Mouse (Mus musculus) gastrocnemius, postnatal 10 days (tissue): ENCODE results near the gene Gimap9. TPM values are rescaled to one million over a fixed set of nuclear protein-coding genes. Genes with fewer than 3 reads are reported as not detected.
"Not testable (repeated sequence)": the region's sequence is repeated elsewhere in the genome, so short reads cannot be mapped to it uniquely, and the experiment has no call there.

Experiments used
- DNase-seq: peaks from one replicate; pipeline ENCODE4 v3.0.0; 2021; ENCODE audit warnings: mixed read lengths
- total RNA-seq, 2 experiments: library from RNA; stranded (reverse); gene quantifications; 2 replicates each; pipeline ENCODE4 v1.2.3; 2021

The Gimap9 gene
- total RNA-seq, 2 experiments from 2014 or later, result 2.2 to 2.3 TPM

DNA sequence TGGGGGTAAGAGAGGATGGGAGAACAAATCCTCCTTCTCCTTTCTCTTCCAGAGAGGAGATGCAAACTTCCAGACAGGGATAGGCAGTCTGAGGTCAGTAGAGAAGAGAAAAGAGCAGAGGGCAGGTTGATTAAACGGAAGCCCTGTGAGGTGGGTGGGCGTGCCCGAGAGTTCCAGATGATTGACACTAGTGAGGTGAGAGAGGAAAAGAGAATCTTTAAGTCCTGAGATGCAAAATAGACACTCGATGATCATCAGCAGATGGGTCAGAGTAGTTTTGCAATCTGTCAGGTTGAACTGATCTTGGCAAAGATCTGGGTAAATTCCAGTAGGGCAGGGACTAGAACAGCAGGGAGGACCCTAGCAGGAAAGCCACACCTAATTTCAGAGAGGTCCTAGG lies 11.2 kb upstream of the Gimap9 start:
- no peak for DNase-seq

DNA sequence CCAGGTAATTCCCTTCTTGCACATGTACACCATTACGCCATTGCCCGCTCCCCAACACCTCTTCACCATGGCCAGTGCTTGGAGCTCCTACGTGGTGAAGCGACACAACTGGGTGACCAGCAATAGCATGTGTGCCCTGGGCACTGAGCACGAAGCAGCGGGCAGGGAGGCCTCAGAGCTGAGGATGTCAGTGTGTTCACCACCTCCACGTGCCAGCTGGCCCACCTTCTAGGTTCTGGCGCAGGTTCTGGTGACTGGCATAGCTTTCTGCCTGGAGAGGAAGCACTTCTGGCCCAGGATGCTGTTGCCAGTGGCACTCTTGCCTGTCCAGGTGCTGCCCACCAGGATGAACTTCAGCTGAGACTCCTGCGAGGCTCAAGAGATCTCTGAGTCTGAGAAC lies 10.5 kb upstream of the Gimap9 start:
- DNase-seq, result no peak

DNA sequence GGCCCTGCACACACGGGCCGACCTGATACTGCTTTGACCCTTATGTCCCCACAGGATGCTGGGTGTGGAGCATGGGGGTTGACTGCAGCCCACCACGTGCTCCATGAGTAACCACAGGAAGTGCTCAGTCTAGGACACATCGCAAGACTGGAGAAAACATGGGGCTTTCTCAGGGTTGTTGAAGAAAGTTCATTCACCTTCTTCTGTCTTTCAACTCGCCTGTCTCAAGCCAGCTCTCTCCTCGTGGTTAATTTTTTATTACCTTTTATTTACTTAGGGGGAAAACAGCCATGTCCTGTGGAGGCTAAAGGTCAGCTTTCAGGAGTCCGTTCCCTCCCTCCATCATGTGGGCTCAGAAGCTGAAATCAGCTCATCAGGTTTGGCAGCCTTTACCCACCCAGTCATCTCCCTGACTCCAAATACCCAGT lies 9.8 kb upstream of the Gimap9 start:
- DNase-seq, result no peak

DNA sequence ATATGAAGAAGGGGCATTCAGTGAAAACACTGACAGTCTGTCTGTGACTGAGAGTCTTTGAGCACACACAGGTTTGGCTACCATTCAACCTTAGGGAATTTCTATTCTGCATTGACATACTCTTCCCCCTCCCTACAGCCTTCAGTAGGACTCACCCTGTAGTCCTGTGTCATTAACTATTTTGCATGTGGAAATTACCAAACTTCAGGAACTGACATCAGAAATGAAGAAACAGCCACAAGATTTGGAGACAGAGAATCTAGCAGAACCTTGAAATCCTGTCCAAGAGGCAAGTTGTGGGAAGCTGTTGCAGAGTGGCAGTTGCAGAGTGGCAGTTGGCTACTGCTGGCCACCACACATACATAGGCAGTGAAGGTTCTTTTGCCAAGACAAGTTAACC lies 7.9 kb upstream of the Gimap9 start:
- no peak for DNase-seq

DNA sequence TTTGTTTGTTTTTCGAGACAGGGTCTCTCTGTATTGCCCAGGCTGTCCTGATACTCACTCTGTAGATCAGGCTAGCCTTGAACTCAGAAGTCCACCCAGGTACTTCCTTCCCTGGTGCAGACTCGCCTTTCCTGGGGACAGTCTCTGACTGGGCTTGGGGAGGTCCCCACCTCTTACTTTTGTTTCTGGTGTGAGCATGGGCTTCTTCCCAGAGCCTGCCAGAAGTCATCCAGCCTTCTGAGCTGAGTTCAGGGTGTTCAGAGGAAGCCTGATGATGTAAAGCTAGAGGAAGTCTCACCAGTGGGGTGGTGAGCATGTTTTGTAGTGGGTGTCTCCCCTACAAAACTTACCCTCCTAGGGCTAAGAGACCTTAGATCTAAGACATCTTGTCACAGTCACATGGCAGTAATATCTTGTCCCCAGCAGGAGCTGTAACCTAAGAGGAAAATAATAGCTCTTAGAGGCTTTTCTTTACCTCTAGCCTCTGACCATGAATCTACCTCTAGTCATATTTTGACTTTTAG lies 6.4 kb upstream of the Gimap9 start:
- no peak for DNase-seq

DNA sequence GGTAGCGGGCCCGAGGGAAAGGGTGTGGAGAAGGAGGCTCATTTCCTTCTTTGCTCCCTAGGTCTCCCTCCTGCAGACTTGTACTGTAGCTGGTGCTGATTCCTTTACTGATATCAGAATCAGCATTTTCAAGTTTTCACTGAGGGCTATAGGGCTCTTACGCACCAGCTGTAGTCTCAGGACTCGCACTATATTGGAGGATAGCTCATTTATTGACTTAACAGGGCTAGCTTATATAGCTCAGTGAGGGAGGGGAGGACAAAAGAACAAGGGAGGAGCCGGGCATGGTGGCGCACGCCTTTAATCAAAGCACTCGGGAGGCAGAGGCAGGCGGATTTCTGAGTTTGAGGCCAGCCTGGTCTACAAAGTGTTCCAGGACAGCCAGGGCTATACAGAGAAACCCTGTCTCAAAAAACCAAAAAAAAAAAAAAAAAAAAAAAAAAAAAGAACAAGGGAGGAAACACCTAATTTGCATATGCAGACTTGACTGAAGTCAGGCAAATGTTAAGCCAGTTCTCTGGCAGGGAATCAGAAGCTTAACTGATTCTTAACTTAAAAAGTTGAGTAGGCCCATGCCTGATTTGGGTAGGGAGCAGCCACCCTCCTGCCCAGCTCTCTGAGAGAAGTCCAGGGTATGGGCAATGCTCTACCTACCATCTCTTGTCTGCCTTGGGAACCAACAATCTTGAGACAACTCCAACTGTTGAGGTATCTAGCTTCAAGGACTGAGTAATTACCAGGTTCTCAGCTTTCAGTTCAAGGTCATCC lies 1.5 kb upstream of the Gimap9 start:
- DNase-seq, result no peak

DNA sequence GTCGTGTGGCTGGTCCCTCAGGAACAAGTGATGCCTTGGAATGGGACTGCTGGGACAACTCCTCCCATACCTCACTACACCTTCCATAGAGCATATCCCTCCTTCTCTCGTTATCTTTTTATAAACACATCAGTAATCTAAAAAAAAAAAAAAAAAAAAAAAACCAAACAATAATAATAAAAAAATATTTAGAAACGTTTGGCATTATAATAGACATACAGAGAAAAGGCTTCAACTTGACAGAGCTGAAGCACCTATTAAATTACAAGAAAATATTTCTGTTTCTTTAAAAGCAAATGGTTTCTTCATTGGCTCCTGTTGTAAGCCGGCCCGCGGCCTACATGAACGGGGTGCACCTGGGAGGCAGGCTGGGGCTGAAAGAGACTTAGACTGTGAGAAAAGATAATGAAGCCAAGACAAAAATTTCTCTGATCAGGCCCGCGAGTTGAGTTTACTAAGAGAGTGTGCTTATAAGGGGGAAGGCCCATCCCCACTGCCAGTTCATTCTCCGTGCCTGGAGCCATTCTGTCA lies 464 bp upstream of the Gimap9 start:
- no peak for DNase-seq

DNA sequence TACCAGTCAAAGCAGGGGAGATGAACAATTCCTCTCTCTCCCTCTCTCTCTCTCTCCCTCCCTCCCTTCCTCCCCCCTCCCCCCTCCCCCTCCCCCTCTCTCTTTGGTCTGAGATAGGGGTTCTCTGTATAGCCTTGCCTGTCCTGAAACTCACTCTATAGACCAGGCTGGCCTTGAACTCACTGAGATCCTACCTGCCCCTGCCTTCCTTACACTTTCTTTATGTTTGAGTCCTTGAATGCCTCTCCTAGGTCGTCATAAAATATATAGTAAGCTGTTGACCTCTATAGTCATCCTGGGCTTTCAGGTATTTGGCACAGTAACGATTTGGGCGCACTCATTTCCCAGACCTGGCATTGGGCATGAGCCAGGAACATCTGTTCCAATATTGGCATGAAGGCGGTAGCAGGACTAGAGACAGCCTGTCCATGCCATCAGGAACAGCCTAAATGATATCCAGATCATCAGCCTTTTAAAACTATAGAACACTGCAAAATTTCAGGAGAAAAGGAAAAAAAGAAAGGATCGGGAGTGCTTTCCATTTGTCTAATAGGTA lies 1.0 kb downstream of the Gimap9 start:
- DNase-seq, result no peak

DNA sequence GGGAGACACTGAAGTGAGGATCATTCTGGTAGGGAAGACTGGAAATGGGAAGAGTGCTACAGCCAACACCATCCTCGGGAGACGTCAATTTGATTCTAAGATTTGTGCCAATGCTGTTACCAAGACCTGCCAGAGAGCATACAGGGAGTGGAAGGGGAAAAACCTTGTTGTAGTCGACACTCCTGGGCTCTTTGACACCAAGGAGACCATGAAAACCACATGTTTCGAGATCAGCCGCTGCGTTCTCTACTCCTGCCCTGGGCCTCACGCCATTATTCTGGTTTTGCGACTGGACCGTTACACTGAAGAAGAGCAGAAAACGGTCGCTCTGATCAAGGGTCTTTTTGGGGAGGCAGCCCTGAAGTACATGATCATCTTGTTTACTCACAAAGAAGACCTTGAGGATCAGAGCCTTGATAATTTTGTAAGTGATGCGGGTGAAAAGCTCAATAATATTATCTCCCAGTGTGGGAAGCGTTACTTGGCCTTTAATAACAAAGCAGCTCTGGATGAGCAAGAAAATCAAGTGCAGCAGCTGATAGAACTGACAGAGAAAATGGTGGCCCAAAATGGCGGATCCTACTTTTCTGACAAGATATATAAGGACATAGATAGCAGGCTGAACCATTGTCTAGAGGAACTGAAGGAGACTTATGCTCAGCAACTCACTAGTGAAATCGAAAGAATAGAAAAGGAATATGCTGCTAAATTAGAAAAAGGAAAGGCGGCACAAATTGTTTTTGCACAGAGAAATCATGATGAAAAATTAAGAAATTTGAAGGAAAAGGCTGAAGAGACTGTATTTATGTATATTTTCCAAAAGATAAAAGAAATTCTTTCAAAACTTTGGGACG lies 1.8 kb downstream of the Gimap9 start:
- no peak for DNase-seq

DNA sequence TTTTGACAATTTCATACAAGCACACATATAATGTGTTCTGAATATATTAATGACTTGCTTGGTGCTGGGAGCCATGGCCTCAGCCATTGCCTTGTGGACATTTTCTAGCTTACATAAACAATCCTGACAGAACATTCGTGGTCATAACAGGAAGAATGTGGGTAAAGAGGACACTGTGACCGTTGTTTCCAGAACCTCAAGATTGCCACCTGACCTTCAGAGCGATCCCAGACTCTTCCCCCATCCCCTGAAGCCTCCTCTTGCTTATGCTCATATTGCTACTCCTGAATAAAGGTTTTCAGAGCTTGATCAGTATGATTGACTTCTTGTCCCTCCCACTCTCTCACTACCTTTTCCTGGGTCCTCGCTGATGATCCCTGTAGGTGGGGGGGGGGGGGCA lies 2.5 kb downstream of the Gimap9 start:
- no peak for DNase-seq

DNA sequence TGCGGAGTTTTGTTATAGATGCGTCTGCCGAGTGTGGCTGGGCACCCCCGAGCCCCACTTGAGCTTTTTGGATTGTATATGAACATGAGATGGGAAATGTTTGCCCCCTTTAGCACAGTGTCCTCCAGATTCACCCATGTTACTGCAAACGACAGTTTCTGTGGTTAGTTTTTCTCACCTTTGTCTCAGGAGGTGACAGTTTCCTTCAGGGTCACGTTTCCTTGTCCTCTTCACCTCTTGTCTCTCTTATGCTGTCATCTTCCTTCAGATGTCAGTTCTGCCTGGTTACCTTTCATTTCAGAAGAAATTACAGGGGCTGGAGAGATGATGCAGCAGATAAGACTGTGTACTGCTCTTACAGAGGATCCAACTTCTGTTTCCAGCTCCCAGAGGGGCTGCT lies 3.8 kb downstream of the Gimap9 start:
- DNase-seq, result no peak

DNA sequence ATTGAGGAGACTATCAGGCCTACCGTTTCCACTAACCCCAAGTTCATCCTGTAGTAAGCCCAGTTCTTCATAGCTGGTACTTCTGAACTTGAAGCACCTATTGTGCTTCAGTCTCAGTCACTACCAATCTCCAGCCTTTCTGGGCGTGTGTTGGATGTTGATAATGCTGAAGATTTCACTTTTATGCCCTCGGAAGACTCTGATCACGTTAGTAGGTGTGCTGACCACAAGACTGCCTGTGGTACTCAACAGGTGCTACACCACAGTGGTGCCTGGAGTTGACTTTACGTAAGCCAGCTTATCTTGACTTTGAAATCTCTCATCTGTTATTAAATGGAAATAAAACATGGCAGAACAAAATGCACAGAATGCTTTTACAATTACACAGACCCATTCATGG lies 4.5 kb downstream of the Gimap9 start:
- no peak for DNase-seq

DNA sequence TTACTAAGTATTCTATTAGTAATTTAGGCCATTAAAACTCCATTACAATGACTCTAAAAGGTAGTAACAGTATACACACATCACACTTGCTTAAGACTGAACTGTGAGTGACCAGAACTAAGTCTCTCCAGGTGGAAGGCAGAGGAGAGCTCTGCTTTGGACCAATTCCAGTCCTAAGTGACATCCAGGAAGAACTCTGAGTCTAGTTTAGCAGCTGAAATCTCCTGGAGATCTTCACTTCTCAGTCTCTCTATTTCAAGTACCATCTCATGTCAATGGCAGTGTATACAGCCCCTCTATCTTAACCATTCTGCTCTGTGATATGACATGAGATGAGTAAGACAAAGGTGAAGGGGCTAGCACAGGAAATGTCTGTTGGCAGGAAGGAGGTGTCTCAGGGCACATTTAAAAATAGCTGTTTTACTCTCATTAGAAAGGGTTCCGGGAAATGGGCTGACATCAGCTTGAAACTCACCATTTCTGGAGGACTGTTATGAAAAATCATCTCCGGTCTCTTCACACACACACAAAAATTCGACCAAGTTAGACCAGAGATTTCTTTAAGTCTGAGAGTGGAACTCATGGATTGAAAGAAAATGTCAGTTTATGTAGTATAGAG lies 5.7 kb downstream of the Gimap9 start:
- DNase-seq, result no peak

DNA sequence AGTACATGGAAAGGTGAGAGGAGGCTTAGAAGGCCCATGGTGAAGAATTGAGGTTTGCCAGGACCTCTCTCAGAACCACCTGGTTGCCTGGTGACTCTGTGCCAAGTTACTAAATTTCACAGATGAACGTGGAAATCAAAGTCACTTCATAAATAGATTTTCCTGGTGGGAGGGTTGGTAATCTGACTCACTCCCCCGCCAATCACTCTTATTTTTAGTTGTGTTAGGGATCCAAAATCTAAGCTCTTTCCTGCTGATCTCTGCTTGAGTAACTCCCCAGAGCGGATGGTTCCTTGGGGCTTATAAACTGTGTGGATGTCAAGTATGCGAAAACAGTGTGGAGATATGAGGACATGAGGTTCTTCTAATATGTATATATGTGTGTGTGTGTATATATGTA lies 6.3 kb downstream of the Gimap9 start:
- DNase-seq, result no peak

DNA sequence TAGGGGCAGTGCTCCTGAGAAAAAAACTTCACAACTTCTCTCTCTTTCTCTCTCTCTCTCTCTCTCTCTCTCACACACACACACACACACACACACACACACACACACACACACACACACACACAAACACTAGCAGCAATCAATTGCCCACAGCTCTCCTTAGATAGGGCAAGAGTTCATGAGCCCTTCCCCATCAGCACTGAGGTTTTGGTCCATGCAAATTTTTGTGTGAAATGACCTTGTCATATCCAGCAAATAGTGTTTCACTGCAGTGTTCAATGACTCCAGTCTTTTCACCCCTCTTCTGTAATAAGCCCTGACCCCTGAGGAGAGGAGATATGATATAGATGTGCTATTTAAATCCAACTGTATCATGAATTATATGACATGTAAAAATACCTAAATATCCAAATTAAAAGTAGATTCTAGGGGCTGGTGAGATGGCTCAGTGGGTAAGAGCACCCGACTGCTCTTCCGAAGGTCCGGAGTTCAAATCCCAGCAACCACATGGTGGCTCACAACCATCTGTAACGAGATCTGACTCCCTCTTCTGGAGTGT lies 7.4 kb downstream of the Gimap9 start:
- not testable (repeated sequence) for DNase-seq

DNA sequence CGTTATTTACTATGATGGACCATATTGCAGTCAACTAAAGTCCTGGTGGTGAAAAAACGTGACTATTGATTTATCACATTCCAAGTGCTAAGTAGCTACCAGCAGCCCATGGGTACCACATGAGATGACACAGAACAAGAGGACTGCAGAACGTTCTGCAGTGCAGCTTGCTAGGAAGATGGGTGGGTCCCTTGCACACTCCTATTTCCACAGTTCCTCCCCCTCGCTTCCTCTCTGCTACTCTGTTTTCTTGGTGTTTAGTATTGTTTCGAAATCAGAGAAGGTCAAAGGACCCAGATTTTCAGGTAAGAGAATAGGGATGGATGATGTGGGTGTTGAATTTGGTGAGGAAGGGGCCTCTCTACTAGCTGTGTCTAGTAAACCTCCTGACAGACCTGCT lies 8.4 kb downstream of the Gimap9 start, which contains the start of gene Gimap4:
Gene Gimap4 (plus strand): TSS at position 231 of the 400 bp plus-strand sequence.
- no peak for DNase-seq

DNA sequence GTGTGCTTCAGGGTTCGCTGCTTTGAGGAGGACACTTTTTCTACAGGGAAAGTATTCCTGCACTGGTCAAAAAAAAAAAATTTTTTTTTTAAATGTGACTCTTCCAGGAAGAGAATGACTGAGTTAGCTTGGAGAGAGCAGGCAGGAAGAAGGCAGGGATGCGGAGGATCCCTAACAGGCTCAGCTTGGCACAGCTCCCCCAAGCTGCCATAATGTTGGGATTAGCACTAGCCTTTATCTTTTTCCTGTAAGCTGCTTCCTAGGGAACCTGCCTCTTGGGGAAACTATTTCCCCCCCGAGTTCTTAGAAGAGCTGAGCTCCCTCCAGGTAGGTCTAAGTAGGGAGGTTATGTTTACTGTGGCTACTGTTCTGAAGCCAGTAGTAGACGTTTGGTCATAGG lies 8.9 kb downstream of the Gimap9 start:
- DNase-seq, result no peak

DNA sequence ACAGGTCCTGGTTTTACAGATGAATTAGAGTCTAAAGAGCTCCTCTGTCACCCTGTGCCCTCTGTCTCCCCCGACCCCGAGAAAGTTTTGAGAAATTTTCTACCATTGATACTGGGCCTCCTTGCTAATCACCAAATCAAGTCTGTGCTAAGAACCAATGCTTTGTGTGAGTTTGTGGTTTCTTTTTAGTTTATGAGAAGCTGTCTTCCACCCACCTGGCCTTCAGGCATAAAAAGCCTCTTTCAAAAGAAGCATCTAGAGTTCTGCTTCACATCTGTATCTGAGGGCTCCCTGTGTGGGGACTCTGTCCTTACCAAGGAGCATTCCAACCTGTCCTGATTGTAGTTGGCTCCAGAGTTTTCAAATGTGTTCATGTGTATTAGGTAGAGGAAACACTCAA lies 9.3 kb downstream of the Gimap9 start:
- DNase-seq, result no peak

DNA sequence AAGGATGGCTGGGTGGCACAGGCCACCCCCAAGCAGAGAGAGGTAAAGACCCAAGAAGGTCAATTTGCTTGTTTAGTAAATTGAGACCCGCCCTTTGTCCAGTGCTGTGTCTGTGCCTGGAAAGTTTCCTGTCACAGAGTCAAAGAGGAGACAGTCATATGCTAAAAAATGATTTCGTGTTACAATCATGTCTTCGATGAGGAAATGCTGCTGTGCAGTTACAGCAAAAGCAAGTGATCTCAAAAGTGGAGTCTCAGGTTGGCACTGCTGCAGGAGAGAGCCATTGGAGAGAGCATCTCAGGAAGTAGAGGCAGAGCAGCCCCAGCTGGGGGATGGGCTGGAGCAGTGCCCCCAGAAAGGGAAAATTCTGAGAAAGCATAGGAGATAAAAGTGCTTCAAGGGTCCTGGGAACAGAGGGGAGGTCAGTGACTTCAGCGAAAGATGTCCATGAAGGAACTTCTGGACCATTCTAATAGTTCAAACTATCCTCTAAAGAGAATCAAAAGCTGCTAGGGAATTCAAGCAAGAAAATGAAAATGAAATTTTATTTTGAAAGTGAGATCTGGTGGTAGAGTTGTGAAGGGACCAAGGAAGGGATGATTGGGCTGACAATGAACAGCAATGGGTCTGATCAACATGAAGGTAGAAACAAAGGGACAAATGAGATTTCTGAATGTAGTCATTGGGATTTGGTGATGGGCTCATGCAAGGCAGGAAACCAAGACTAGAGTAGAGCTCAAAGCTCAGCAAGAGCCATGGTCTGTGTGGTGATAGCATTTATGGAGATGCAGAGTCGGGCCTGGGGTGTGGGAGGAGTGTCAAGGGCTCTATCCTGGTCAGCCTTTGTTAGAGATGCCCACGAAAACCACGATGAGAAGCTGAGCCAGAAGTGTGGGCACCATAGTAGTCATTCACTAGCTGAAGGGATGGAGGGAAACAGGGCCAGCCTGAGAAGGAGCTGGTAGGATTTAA lies 10.1 kb downstream of the Gimap9 start:
- DNase-seq, result no peak

DNA sequence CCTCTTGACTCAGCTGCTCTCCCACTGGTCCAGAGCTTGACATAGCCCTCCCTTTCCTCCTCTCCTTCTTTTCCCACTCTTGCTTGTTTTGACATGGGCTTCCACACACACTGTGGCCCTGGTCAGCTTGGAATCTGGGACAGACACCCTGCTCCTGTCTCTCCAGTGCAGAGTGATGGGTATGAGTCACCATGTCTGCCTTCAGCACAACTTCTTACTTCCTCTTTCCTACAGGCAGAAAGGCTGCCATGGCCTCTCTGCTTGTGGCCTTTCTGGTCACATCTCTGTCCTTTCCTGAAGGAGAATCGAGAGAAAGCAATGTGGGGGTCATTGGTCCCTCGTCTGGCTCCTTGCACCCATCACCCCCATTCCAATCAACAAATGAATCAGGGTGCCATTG lies 11.1 kb downstream of the Gimap9 start:
- no peak for DNase-seq

DNA sequence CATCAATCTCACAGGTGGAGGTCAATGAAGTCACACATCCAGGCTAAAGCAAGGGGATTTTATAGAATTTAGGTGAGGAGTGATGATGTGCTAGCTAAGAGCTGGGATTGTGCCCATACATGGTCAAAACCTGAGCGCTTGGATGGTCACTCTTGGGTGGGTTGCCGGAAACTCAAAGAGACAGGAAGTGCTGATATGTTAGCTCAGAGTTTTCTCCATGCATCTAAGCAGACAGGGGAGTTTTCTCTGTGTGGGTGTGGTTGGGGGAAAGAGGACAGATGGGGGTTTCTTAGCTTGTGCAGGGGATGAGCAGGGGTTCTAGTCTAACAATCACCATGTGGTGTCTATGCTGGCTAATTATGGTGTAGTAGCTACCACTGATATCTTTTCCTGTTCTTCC lies 13.4 kb downstream of the Gimap9 start:
- no peak for DNase-seq
